Mouse (Mus musculus) intestine, embryonic 14.5 days (tissue): ENCODE measurements around the gene Stat5a. TPM values are rescaled to one million over a fixed set of nuclear protein-coding genes. Genes with fewer than 3 reads are reported as not detected.
A peak's percentile ranks its signal among the peaks of the same experiment; 100 is the strongest.

Source experiments
- ATAC-seq: fragments of 200-750 bp; cut with Nextera tagmentation; replicated peaks from 2 replicates; pipeline ENCODE4 v1.8.0; 2017; ENCODE audit warnings: low read depth, moderate number of reproducible peaks, moderate TSS enrichment, moderate library complexity; ENCODE audit not compliant: low FRiP score, low TSS enrichment
- DNase-seq: peaks from one replicate; pipeline ENCODE4 v3.0.0-alpha.2; 2018; ENCODE audit warnings: low spot score
- H3K27ac ChIP-seq: fragments of 300-500 bp; sonication (generic); 2 replicates; pipeline ENCODE4 v1.5.1; 2014; ENCODE audit warnings: low read depth, mild to moderate bottlenecking, control low read depth
- H3K27me3 ChIP-seq: fragments of 300-500 bp; sonication (generic); replicated peaks from 2 replicates; pipeline ENCODE4 v1.6.1; 2014; ENCODE audit warnings: low read length, control low read depth; ENCODE audit not compliant: control insufficient read depth, insufficient read depth
- H3K36me3 ChIP-seq: fragments of 300-500 bp; sonication (generic); 2 replicates; pipeline ENCODE4 v1.6.1; 2014; ENCODE audit warnings: low read length, control low read depth; ENCODE audit not compliant: control insufficient read depth, insufficient read depth
- H3K4me1 ChIP-seq: fragments of 300-500 bp; sonication (generic); replicated peaks from 2 replicates; pipeline ENCODE4 v1.6.1; 2014; ENCODE audit warnings: low read length, control low read depth, mixed read lengths; ENCODE audit not compliant: control insufficient read depth, insufficient read depth
- H3K4me2 ChIP-seq: fragments of 300-500 bp; sonication (generic); 2 replicates; pipeline ENCODE4 v1.6.1; 2014; ENCODE audit warnings: low read length
- H3K4me3 ChIP-seq: fragments of 300-500 bp; sonication (generic); 2 replicates; pipeline ENCODE4 v1.5.1; 2014; ENCODE audit warnings: low read depth, low read length, control low read depth, mixed read lengths
- H3K9ac ChIP-seq: fragments of 300-500 bp; sonication (generic); 2 replicates; pipeline ENCODE4 v1.6.1; 2014; ENCODE audit warnings: mild to moderate bottlenecking, low read length
- H3K9me3 ChIP-seq: fragments of 300-500 bp; sonication (generic); 2 replicates; pipeline ENCODE4 v1.6.1; 2016; ENCODE audit warnings: low read length, control low read depth; ENCODE audit not compliant: control insufficient read depth
- WGBS: fragments of 180-500 bp; shearing (Covaris S2); extraction: QIAGEN DNeasy Blood & Tissue Kit; methylation state at CpG from one replicate; pipeline ENCODE4 v1.1.7; 2014; 5-methylcytosine and 5-hydroxymethylcytosine counted together
- polyA plus RNA-seq: library from polyadenylated mRNA; unstranded; fragments of >200 nt; fragmentation: Nextera tagmentation; extraction: Ambion mirVana; gene quantifications from 2 replicates; pipeline ENCODE4 v1.2.1, GENCODE M21; 2014

Stat5a gene
- polyA plus RNA-seq, 1 experiment from 2014 or later = 5.5 TPM

DNA sequence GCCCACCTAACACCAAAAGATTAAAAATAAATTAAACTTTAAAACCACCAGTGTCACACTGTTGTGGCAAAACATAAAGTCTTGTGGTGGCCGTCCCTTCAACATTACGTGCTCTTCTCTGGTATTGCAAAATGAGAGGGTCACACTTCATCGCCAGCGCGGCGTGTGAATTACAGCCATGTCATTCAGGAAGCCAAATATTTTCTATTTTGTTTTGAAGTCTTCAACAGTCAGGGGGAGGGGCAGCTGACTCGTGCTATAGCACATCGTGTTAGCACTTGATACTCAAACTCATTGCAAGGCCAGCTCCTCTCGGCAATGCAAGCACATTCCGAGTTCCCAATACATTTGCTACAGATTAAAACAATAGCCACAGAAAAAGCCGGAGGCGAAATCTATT is 18.3 kb upstream of the Stat5a start:
- DNase-seq (no peak), ATAC-seq (no peak)
- Histone ChIP-seq H3K4me1 (no peaks in the 10 kb centered on the region), H3K9ac (no peak overlapping the region), H3K9me3 (peaks cover 4% of the 10 kb centered on the region; the same call in 1 of the 2 replicates), H3K27me3 (no peaks in the 10 kb centered on the region), H3K27ac (no peak overlapping the region), H3K36me3 (no peaks in the 10 kb centered on the region), H3K4me2 (no peak overlapping the region), H3K4me3 (no peak overlapping the region)
- WGBS = 72% methylated on average over 12 of the region's 12 CpGs

GRCm38 (mm10) chr11:100842025-100842424 is 17.1 kb upstream of the Stat5a start:
- H3K4me3 ChIP-seq = no peak overlapping the region
- ATAC-seq (no peak), DNase-seq (no peak)
- WGBS = 64% methylated on average over 7 of the region's 7 CpGs
- H3K9me3 ChIP-seq = peaks cover 4% of the 10 kb centered on the region; the same call in 1 of the 2 replicates
- H3K27me3 ChIP-seq = no peaks in the 10 kb centered on the region
- no peak overlapping the region for H3K9ac ChIP-seq
- H3K4me2 ChIP-seq = no peak overlapping the region
- H3K27ac ChIP-seq = 0 out of 2 replicates have a peak overlapping the region, but pooled peaks have one; percentile 13
- H3K36me3 ChIP-seq = no peaks in the 10 kb centered on the region
- H3K4me1 ChIP-seq = no peaks in the 10 kb centered on the region

DNA sequence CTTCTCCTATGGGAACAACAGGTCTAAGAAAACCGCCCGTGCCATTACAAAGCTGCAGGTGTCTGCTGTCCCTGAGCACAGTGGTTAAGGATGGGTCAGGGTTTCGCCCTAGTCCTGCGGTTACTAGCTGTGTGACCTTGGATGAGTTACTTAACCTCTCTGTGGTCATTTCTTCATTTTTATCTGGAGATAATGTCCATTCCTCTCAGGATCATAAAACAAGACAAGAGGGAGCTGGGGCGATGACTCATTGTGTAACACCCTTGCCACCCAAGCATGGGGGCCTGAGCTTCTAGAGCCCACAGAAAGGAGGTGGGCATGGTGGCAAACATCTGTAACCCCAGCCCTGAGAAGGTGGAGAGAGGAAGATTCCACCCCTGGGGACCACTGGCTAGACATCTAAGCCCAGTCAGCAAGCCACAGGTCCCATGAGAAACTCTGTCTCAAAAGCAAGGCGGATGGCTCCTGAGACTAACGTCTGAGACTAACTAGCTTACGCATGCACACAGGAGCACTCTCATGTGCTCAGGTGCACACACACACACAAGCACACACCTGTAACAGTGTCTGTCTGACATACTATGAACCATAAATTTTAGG is 16.0 kb upstream of the Stat5a start:
- Histone ChIP-seq H3K4me1 (no peaks in the 10 kb centered on the region), H3K4me3 (no peak overlapping the region), H3K9ac (no peak overlapping the region), H3K4me2 (no peak overlapping the region), H3K9me3 (no peaks in the 10 kb centered on the region), H3K27ac (no peak overlapping the region), H3K27me3 (no peaks in the 10 kb centered on the region), H3K36me3 (no peaks in the 10 kb centered on the region)
- ATAC-seq (no peak), DNase-seq (no peak)
- WGBS = 90% methylated on average over 8 of the region's 8 CpGs

DNA sequence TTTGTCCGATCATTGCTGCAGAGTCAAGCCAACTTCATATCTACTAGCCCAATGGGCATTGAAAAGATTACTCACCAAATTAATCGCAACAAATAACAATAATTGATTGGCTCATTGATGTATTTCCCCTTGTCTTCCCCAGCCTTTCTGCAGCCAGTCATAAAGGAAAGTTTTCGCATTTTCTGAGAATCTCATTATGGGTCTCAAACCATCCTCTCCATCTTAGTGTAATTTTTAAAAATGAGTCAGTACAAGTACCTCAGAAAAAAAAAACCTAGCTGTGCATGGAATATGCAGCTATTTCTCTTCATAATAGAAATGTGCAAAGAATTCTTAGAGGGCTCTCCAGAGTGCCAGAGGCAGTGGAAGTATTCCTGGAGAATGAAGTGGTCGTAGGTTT is 15.0 kb upstream of the Stat5a start:
- no peaks in the 10 kb centered on the region for H3K36me3 ChIP-seq
- DNase-seq = no peak
- no peaks in the 10 kb centered on the region for H3K27me3 ChIP-seq
- H3K4me2 ChIP-seq = no peak overlapping the region
- no peak overlapping the region for H3K4me3 ChIP-seq
- WGBS = 88% methylated on average over 4 of the region's 4 CpGs
- H3K9ac ChIP-seq = no peak overlapping the region
- H3K27ac ChIP-seq = no peak overlapping the region
- H3K9me3 ChIP-seq = no peaks in the 10 kb centered on the region
- no peak for ATAC-seq
- H3K4me1 ChIP-seq = peaks cover 8% of the 10 kb centered on the region

GRCm38 (mm10) chr11:100845793-100846192 is 13.4 kb upstream of the Stat5a start:
- no peaks in the 10 kb centered on the region for H3K27me3 ChIP-seq
- H3K36me3 ChIP-seq = no peaks in the 10 kb centered on the region
- no peak overlapping the region for H3K27ac ChIP-seq
- 85% methylated on average over 6 of the region's 6 CpGs for WGBS
- no peak overlapping the region for H3K4me2 ChIP-seq
- DNase-seq (no peak), ATAC-seq (no peak)
- no peaks in the 10 kb centered on the region for H3K9me3 ChIP-seq
- no peak overlapping the region for H3K4me3 ChIP-seq
- H3K9ac ChIP-seq = no peak overlapping the region
- peaks cover 13% of the 10 kb centered on the region for H3K4me1 ChIP-seq

DNA sequence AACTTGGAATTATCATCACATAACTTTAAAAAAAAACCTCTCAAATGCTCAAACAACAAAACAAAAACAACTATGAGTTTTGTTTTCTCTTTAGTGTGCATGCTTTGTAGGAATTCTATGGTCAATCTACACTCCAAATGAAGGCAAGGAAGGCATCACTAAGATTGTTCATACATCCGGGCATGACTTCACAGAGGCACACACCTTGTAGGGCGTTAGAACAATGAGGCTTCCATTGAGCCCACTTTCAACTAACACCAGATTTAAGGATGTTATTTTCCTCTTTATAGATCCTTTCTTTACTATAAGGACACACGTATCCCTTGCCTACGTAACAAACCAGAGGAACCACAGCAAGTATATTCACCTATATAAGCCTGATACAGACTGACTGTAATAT is 11.6 kb upstream of the Stat5a start:
- Histone ChIP-seq H3K4me2 (no peak overlapping the region), H3K36me3 (no peaks in the 10 kb centered on the region), H3K27ac (no peak overlapping the region), H3K4me3 (no peak overlapping the region), H3K9ac (no peak overlapping the region), H3K27me3 (no peaks in the 10 kb centered on the region), H3K4me1 (peaks cover 19% of the 10 kb centered on the region), H3K9me3 (no peaks in the 10 kb centered on the region)
- 92% methylated on average over 4 of the region's 4 CpGs for WGBS
- ATAC-seq (no peak), DNase-seq (no peak)

DNA sequence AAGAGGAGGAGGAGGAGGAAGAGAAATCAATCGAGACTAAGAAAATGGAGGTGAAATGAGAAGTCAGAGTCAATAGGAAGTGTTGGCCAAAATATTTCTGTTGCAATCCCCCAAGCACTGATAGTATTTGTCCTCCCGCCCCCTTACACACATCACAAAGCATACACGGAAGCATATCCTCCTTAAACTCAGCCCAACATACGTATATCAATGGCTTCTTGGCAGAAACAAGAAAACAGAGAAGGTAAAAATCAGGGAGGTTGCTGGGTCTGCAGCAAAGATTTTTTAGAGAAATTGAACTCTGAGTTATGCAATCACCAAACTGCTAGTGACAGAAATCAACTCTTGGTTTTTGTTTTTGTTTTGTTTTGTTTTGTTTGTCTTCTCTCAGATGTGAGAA is 11.1 kb upstream of the Stat5a start:
- no peaks in the 10 kb centered on the region for H3K9me3 ChIP-seq
- no peaks in the 10 kb centered on the region; the same call in 1 of the 2 replicates for H3K27me3 ChIP-seq
- H3K4me2 ChIP-seq = no peak overlapping the region
- H3K4me3 ChIP-seq = no peak overlapping the region
- DNase-seq (no peak), ATAC-seq (no peak)
- H3K27ac ChIP-seq = no peak overlapping the region
- no peaks in the 10 kb centered on the region for H3K36me3 ChIP-seq
- 64% methylated on average over 4 of the region's 4 CpGs for WGBS
- peaks cover 19% of the 10 kb centered on the region for H3K4me1 ChIP-seq
- H3K9ac ChIP-seq = no peak overlapping the region

DNA sequence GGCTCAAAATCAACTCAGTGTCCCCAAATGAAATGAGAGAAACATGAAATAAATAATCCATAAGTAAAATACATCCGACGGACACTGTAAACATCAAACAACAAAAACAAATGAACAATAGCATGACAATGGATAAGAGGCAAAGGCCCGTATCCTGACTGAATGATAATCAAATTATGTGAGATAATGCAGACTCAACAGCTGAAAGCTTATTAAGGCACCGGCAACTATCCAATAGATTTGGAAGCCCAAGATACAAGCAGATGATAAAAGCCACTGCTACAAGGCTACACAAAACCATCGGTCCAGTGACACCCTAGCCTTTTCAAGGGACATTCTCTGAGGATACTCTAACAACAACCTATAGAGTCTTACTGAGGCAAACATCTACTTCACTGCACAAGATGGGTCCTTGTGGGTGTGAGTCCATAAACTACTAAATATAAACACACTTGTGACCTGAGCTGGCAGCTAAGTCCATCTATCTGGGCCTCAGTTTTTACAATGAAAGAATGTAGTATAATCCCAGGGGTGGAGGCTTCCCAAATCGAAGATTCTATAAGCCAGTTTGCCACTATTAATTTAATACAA is 10.3 kb upstream of the Stat5a start:
- Histone ChIP-seq H3K27me3 (no peaks in the 10 kb centered on the region; the same call in 1 of the 2 replicates), H3K27ac (no peak overlapping the region), H3K4me3 (peak overlapping the region; percentile 95), H3K4me2 (peak overlapping the region; percentile 86), H3K36me3 (no peaks in the 10 kb centered on the region), H3K9ac (peak overlapping the region; percentile 95), H3K4me1 (peaks cover 19% of the 10 kb centered on the region), H3K9me3 (no peaks in the 10 kb centered on the region)
- 63% methylated on average over 6 of the region's 6 CpGs for WGBS
- ATAC-seq = no peak
- no peak for DNase-seq
